Mouse (Mus musculus): Measurements from ENCODE around the gene Atp5j. TPM values are rescaled to one million over a fixed set of nuclear protein-coding genes. Genes with fewer than 3 reads are reported as not detected.

The Atp5j gene
- total RNA-seq, 1 experiment: 149 TPM

GRCm38 (mm10) chr16:84807874-84808273 lies 27.6 kb downstream of the Atp5j start:
- no peaks in the 10 kb centered on the region for H3K4me1 ChIP-seq (ENCODE audit: control insufficient read depth in 2 of 2, insufficient read depth in 2 of 2, low read length in 2 of 2, poor library complexity in 1 of 2)
- no peak for DNase-seq (ENCODE audit: low read depth, low spot score)
- H3K9me3 ChIP-seq (ENCODE audit: control insufficient read depth, insufficient read depth, low read depth, low read length): no peaks in the 10 kb centered on the region
- in situ Hi-C loops (cut with MboI; ENCODE audit: low sequenced_read_pairs in 2 of 2, unreplicated experiment in 2 of 2): no loop called here
- H3K4me3 ChIP-seq (ENCODE audit: insufficient read depth in 1 of 2, low read depth in 1 of 2, low read length in 2 of 2, poor library complexity in 1 of 2, severe bottlenecking in 1 of 2): no peak overlapping the region
- H3K27ac ChIP-seq (ENCODE audit: insufficient read depth, low read depth, low read length, poor library complexity, severe bottlenecking): no peak overlapping the region
- no peak overlapping the region for H3K9ac ChIP-seq (ENCODE audit: insufficient read depth, low read depth, low read length, poor library complexity, severe bottlenecking)
- peaks cover 16% of the 10 kb centered on the region for H3K36me3 ChIP-seq (ENCODE audit: control insufficient read depth, insufficient read depth, low read length, poor library complexity, severe bottlenecking)
- no peak for TF ChIP-seq CHD2 (IDR thresholded peaks at IDR 0.05; ENCODE audit: low read depth, low read length)
- TF ChIP-seq ZNF384 (IDR thresholded peaks at IDR 0.05; ENCODE audit: low read depth, low read length): no peak
- TF ChIP-seq HCFC1 (IDR thresholded peaks at IDR 0.05; ENCODE audit: borderline replicate concordance, insufficient read depth, low read length): no peak
- TF ChIP-seq ZC3H11A (IDR thresholded peaks at IDR 0.05; ENCODE audit: borderline replicate concordance, low read depth, low read length): no peak
- no peak for TF ChIP-seq MAFK (IDR thresholded peaks at IDR 0.05; ENCODE audit: insufficient read depth, low read depth, low read length)

GRCm38 (mm10) chr16:84806175-84806574 lies 29.2 kb downstream of the Atp5j start:
- H3K27ac ChIP-seq (ENCODE audit: insufficient read depth, low read depth, low read length, poor library complexity, severe bottlenecking): no peak overlapping the region
- in situ Hi-C loops (cut with MboI; ENCODE audit: low sequenced_read_pairs in 2 of 2, unreplicated experiment in 2 of 2): no loop called here
- no peak overlapping the region for H3K4me3 ChIP-seq (ENCODE audit: insufficient read depth in 1 of 2, low read depth in 1 of 2, low read length in 2 of 2, poor library complexity in 1 of 2, severe bottlenecking in 1 of 2)
- H3K9me3 ChIP-seq (ENCODE audit: control insufficient read depth, insufficient read depth, low read depth, low read length): no peaks in the 10 kb centered on the region
- no peaks in the 10 kb centered on the region for H3K4me1 ChIP-seq (ENCODE audit: control insufficient read depth in 2 of 2, insufficient read depth in 2 of 2, low read length in 2 of 2, poor library complexity in 1 of 2)
- peaks cover 18% of the 10 kb centered on the region for H3K36me3 ChIP-seq (ENCODE audit: control insufficient read depth, insufficient read depth, low read length, poor library complexity, severe bottlenecking)
- no peak for DNase-seq (ENCODE audit: low read depth, low spot score)
- TF ChIP-seq ZNF384 (IDR thresholded peaks at IDR 0.05; ENCODE audit: low read depth, low read length) (no peak), ZC3H11A (IDR thresholded peaks at IDR 0.05; ENCODE audit: borderline replicate concordance, low read depth, low read length) (no peak), CHD2 (IDR thresholded peaks at IDR 0.05; ENCODE audit: low read depth, low read length) (no peak), MAFK (IDR thresholded peaks at IDR 0.05; ENCODE audit: insufficient read depth, low read depth, low read length) (no peak)
- no peak overlapping the region for H3K9ac ChIP-seq (ENCODE audit: insufficient read depth, low read depth, low read length, poor library complexity, severe bottlenecking)

- Histone ChIP-seq H3K36me3 (ENCODE audit: control insufficient read depth, insufficient read depth, low read length, poor library complexity, severe bottlenecking) (peaks cover 13% of the 10 kb centered on the region), H3K27ac (ENCODE audit: insufficient read depth, low read depth, low read length, poor library complexity, severe bottlenecking) (no peak overlapping the region), H3K9ac (ENCODE audit: insufficient read depth, low read depth, low read length, poor library complexity, severe bottlenecking) (no peak overlapping the region), H3K4me1 (ENCODE audit: control insufficient read depth in 2 of 2, insufficient read depth in 2 of 2, low read length in 2 of 2, poor library complexity in 1 of 2) (no peaks in the 10 kb centered on the region), H3K4me3 (ENCODE audit: insufficient read depth in 1 of 2, low read depth in 1 of 2, low read length in 2 of 2, poor library complexity in 1 of 2, severe bottlenecking in 1 of 2) (no peak overlapping the region), H3K9me3 (ENCODE audit: control insufficient read depth, insufficient read depth, low read depth, low read length) (no peaks in the 10 kb centered on the region)
- in situ Hi-C loops (cut with MboI; ENCODE audit: low sequenced_read_pairs in 2 of 2, unreplicated experiment in 2 of 2): no loop called here
- no peak for TF ChIP-seq HCFC1 (IDR thresholded peaks at IDR 0.05; ENCODE audit: borderline replicate concordance, insufficient read depth, low read length)
- TF ChIP-seq ZNF384 (IDR thresholded peaks at IDR 0.05; ENCODE audit: low read depth, low read length): no peak
- TF ChIP-seq ZC3H11A (IDR thresholded peaks at IDR 0.05; ENCODE audit: borderline replicate concordance, low read depth, low read length): no peak
- TF ChIP-seq MAFK (IDR thresholded peaks at IDR 0.05; ENCODE audit: insufficient read depth, low read depth, low read length): no peak
- no peak for TF ChIP-seq CHD2 (IDR thresholded peaks at IDR 0.05; ENCODE audit: low read depth, low read length)
- DNase-seq (ENCODE audit: low read depth, low spot score): no peak
These were observed 30.6 kb downstream of the Atp5j start for GRCm38 (mm10) chr16:84804866-84805265.

- no peak overlapping the region for H3K27ac ChIP-seq (ENCODE audit: insufficient read depth, low read depth, low read length, poor library complexity, severe bottlenecking)
- no peaks in the 10 kb centered on the region for H3K9me3 ChIP-seq (ENCODE audit: control insufficient read depth, insufficient read depth, low read depth, low read length)
- no peaks in the 10 kb centered on the region for H3K4me1 ChIP-seq (ENCODE audit: control insufficient read depth in 2 of 2, insufficient read depth in 2 of 2, low read length in 2 of 2, poor library complexity in 1 of 2)
- no peak overlapping the region for H3K4me3 ChIP-seq (ENCODE audit: insufficient read depth in 1 of 2, low read depth in 1 of 2, low read length in 2 of 2, poor library complexity in 1 of 2, severe bottlenecking in 1 of 2)
- in situ Hi-C loops (cut with MboI; ENCODE audit: low sequenced_read_pairs in 2 of 2, unreplicated experiment in 2 of 2): no loop called here
- TF ChIP-seq HCFC1 (IDR thresholded peaks at IDR 0.05; ENCODE audit: borderline replicate concordance, insufficient read depth, low read length): no peak
- no peak for DNase-seq (ENCODE audit: low read depth, low spot score)
- no peak overlapping the region for H3K9ac ChIP-seq (ENCODE audit: insufficient read depth, low read depth, low read length, poor library complexity, severe bottlenecking)
- H3K36me3 ChIP-seq (ENCODE audit: control insufficient read depth, insufficient read depth, low read length, poor library complexity, severe bottlenecking): peaks cover 6% of the 10 kb centered on the region; the same call in 1 of the 2 replicates
These were observed 33.2 kb downstream of the Atp5j start for GRCm38 (mm10) chr16:84802217-84802616.

GRCm38 (mm10) chr16:84800038-84800437 lies 35.4 kb downstream of the Atp5j start:
- H3K9me3 ChIP-seq (ENCODE audit: control insufficient read depth, insufficient read depth, low read depth, low read length): no peaks in the 10 kb centered on the region
- H3K9ac ChIP-seq (ENCODE audit: insufficient read depth, low read depth, low read length, poor library complexity, severe bottlenecking): no peak overlapping the region
- no peak overlapping the region for H3K27ac ChIP-seq (ENCODE audit: insufficient read depth, low read depth, low read length, poor library complexity, severe bottlenecking)
- DNase-seq (ENCODE audit: low read depth, low spot score): no peak
- peaks cover 2% of the 10 kb centered on the region; the same call in 1 of the 2 replicates for H3K36me3 ChIP-seq (ENCODE audit: control insufficient read depth, insufficient read depth, low read length, poor library complexity, severe bottlenecking)
- no peak overlapping the region for H3K4me3 ChIP-seq (ENCODE audit: insufficient read depth in 1 of 2, low read depth in 1 of 2, low read length in 2 of 2, poor library complexity in 1 of 2, severe bottlenecking in 1 of 2)
- in situ Hi-C loops (cut with MboI; ENCODE audit: low sequenced_read_pairs in 2 of 2, unreplicated experiment in 2 of 2): no loop called here
- TF ChIP-seq ZNF384 (IDR thresholded peaks at IDR 0.05; ENCODE audit: low read depth, low read length) (no peak), MAFK (IDR thresholded peaks at IDR 0.05; ENCODE audit: insufficient read depth, low read depth, low read length) (no peak), HCFC1 (IDR thresholded peaks at IDR 0.05; ENCODE audit: borderline replicate concordance, insufficient read depth, low read length) (no peak), ZC3H11A (IDR thresholded peaks at IDR 0.05; ENCODE audit: borderline replicate concordance, low read depth, low read length) (no peak), CHD2 (IDR thresholded peaks at IDR 0.05; ENCODE audit: low read depth, low read length) (no peak)
- no peaks in the 10 kb centered on the region for H3K4me1 ChIP-seq (ENCODE audit: control insufficient read depth in 2 of 2, insufficient read depth in 2 of 2, low read length in 2 of 2, poor library complexity in 1 of 2)
